Mouse (Mus musculus): ENCODE results near the gene Rrp15.

The Rrp15 gene

GRCm38 (mm10) chr1:186714980-186715896 is 33.9 kb downstream of the Rrp15 start:
- DNase-seq (ENCODE audit: inconsistent age in 2 of 2, low spot score in 1 of 2) = no peak

GRCm38 (mm10) chr1:186714215-186714614 is 34.9 kb downstream of the Rrp15 start:
- DNase-seq (ENCODE audit: inconsistent age in 2 of 2, low spot score in 1 of 2) = no peak

- DNase-seq (ENCODE audit: inconsistent age in 2 of 2, low spot score in 1 of 2) = peak in 1 of 2 experiments; percentile 63
Measured at GRCm38 (mm10) chr1:186712802-186713471, 36.2 kb downstream of the Rrp15 start.

GRCm38 (mm10) chr1:186705915-186706248 is 43.3 kb downstream of the Rrp15 start, which contains the start of gene Tgfb2:
Gene Tgfb2, minus strand, starts transcription at chr1:186705989.
- DNase-seq (ENCODE audit: inconsistent age in 2 of 2, low spot score in 1 of 2) = peak; percentile 14 to 54

GRCm38 (mm10) chr1:186705203-186705914 is 43.8 kb downstream of the Rrp15 start:
- DNase-seq (ENCODE audit: inconsistent age in 2 of 2, low spot score in 1 of 2) = peak; percentile 62 to 86

- DNase-seq (ENCODE audit: inconsistent age in 2 of 2, low spot score in 1 of 2) = peak; percentile 32 to 76
Measured at GRCm38 (mm10) chr1:186703980-186704701, 45.0 kb downstream of the Rrp15 start.

- DNase-seq (ENCODE audit: inconsistent age in 2 of 2, low spot score in 1 of 2) = peak; percentile 12 to 37
Measured at GRCm38 (mm10) chr1:186703256-186703979, 45.7 kb downstream of the Rrp15 start.

- peak in 1 of 2 experiments; percentile 34 for DNase-seq (ENCODE audit: inconsistent age in 2 of 2, low spot score in 1 of 2)
Measured at GRCm38 (mm10) chr1:186702391-186703255, 46.5 kb downstream of the Rrp15 start.

GRCm38 (mm10) chr1:186701206-186701905 is 47.8 kb downstream of the Rrp15 start:
- no peak for DNase-seq (ENCODE audit: inconsistent age in 2 of 2, low spot score in 1 of 2)

GRCm38 (mm10) chr1:186700496-186700895 is 48.7 kb downstream of the Rrp15 start:
- no peak for DNase-seq (ENCODE audit: inconsistent age in 2 of 2, low spot score in 1 of 2)

- peak in 1 of 2 experiments; percentile 55 for DNase-seq (ENCODE audit: inconsistent age in 2 of 2, low spot score in 1 of 2)
Measured at GRCm38 (mm10) chr1:186698583-186699338, 50.4 kb downstream of the Rrp15 start.

- no peak for DNase-seq (ENCODE audit: inconsistent age in 2 of 2, low spot score in 1 of 2)
Measured at GRCm38 (mm10) chr1:186696231-186696630, 52.9 kb downstream of the Rrp15 start.

GRCm38 (mm10) chr1:186695361-186695760 is 53.8 kb downstream of the Rrp15 start:
- DNase-seq (ENCODE audit: inconsistent age in 2 of 2, low spot score in 1 of 2) = no peak

- DNase-seq (ENCODE audit: inconsistent age in 2 of 2, low spot score in 1 of 2) = no peak
Measured at GRCm38 (mm10) chr1:186692370-186692769, 56.8 kb downstream of the Rrp15 start.

GRCm38 (mm10) chr1:186691708-186692107 is 57.5 kb downstream of the Rrp15 start:
- no peak for DNase-seq (ENCODE audit: inconsistent age in 2 of 2, low spot score in 1 of 2)

- DNase-seq (ENCODE audit: inconsistent age in 2 of 2, low spot score in 1 of 2) = no peak
Measured at GRCm38 (mm10) chr1:186684041-186684440, 65.1 kb downstream of the Rrp15 start.

GRCm38 (mm10) chr1:186682606-186683005 is 66.6 kb downstream of the Rrp15 start:
- no peak for DNase-seq (ENCODE audit: inconsistent age in 2 of 2, low spot score in 1 of 2)

GRCm38 (mm10) chr1:186677614-186678013 is 71.5 kb downstream of the Rrp15 start:
- no peak for DNase-seq (ENCODE audit: inconsistent age in 2 of 2, low spot score in 1 of 2)
